Mouse (Mus musculus) olfactory bulb, adult 2 months (tissue): Measurements from ENCODE around the gene Racgap1.

Experiments
- CTCF ChIP-seq: fragments of 200-500 bp; IDR thresholded peaks from 2 replicates; pipeline ENCODE4 v1.5.1; 2012; ENCODE audit warnings: low read depth, mild to moderate bottlenecking, low read length, moderate library complexity; ENCODE audit not compliant: insufficient read depth
- POLR2A ChIP-seq: fragments of 200-500 bp; IDR thresholded peaks from 2 replicates; pipeline ENCODE4 v1.6.1; 2012; ENCODE audit warnings: mild to moderate bottlenecking, low read depth, low read length, moderate library complexity; ENCODE audit not compliant: insufficient read depth

DNA sequence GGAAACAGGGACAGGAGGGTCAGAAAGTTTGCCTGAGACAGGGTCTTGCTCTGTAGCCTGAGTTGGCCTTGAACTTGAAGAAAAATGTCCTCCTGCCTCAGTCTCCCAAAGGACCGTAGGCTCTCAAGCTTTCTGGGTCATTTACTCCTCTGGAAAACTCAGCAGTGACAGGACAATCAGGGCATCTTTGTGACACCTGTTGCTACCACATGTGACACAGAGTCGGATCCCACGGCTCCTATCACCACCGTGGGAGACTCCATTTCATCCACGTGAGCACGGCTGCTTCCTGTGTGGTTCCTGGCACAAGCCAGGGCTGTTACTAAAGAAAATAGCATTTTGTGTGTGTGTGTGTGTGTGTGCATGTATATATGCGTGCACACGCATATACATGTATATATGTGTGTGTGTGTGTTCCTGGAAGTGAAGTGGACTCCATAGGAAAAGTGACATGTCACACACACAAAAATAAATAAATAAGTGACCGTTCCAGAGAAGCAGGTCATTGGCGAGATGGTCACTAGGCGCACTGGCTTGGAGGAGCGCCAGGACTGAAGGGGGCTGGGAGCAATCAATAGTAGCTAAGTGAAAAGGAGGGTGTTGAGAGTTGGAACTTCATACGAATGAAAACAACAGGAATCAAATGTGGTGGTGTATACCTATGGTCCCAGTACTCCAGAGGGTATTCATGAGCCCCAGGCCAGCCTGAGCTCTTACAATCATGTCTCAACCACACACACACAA is 42.9 kb downstream of the Racgap1 start:
- TF ChIP-seq CTCF (no peak), POLR2A (no peak)
